Mouse (Mus musculus) kidney, postnatal 10 days (tissue): ENCODE measurements around the gene Ap1ar.

Experiments used
- DNase-seq: peaks from one replicate; pipeline ENCODE4 v3.0.0; 2021; ENCODE audit warnings: mixed read lengths

Gene Ap1ar

GRCm38 (mm10) chr3:127837972-127838644 lies 785 bp upstream of the Ap1ar start:
- no peak for DNase-seq

GRCm38 (mm10) chr3:127836798-127837153 lies 547 bp downstream of the Ap1ar start:
- no peak for DNase-seq

- DNase-seq: no peak
These were observed 1.7 kb downstream of the Ap1ar start for GRCm38 (mm10) chr3:127835594-127835993.

- no peak for DNase-seq
These were observed 3.3 kb downstream of the Ap1ar start for GRCm38 (mm10) chr3:127834040-127834439.

- no peak for DNase-seq
These were observed 6.2 kb downstream of the Ap1ar start for GRCm38 (mm10) chr3:127831079-127831478.

GRCm38 (mm10) chr3:127830183-127830582 lies 7.1 kb downstream of the Ap1ar start:
- DNase-seq: no peak

GRCm38 (mm10) chr3:127827123-127827522 lies 10.2 kb downstream of the Ap1ar start:
- DNase-seq: peak; percentile 73

- peak; percentile 25 for DNase-seq
These were observed 10.8 kb downstream of the Ap1ar start for GRCm38 (mm10) chr3:127826503-127826902.

- no peak for DNase-seq
These were observed 13.1 kb downstream of the Ap1ar start for GRCm38 (mm10) chr3:127823886-127824863.

- no peak for DNase-seq
These were observed 16.1 kb downstream of the Ap1ar start for GRCm38 (mm10) chr3:127821209-127821608.

GRCm38 (mm10) chr3:127820400-127820799 lies 16.9 kb downstream of the Ap1ar start:
- no peak for DNase-seq

GRCm38 (mm10) chr3:127818694-127819663 lies 18.3 kb downstream of the Ap1ar start:
- DNase-seq: peak; percentile 49

- DNase-seq: no peak
These were observed 20.1 kb downstream of the Ap1ar start for GRCm38 (mm10) chr3:127817120-127817683.

GRCm38 (mm10) chr3:127809103-127809502 lies 28.2 kb downstream of the Ap1ar start:
- no peak for DNase-seq

GRCm38 (mm10) chr3:127807846-127808245 lies 29.5 kb downstream of the Ap1ar start:
- DNase-seq: no peak

GRCm38 (mm10) chr3:127805991-127806390 lies 31.3 kb downstream of the Ap1ar start:
- no peak for DNase-seq

- DNase-seq: no peak
These were observed 32.3 kb downstream of the Ap1ar start for GRCm38 (mm10) chr3:127805071-127805470.

GRCm38 (mm10) chr3:127804439-127804838 lies 32.9 kb downstream of the Ap1ar start:
- DNase-seq: no peak

GRCm38 (mm10) chr3:127802814-127803213 lies 34.5 kb downstream of the Ap1ar start:
- no peak for DNase-seq

- no peak for DNase-seq
These were observed 36.2 kb downstream of the Ap1ar start for GRCm38 (mm10) chr3:127801162-127801561.

GRCm38 (mm10) chr3:127796271-127796670 lies 41.1 kb downstream of the Ap1ar start:
- no peak for DNase-seq

- DNase-seq: no peak
These were observed 41.6 kb downstream of the Ap1ar start for GRCm38 (mm10) chr3:127795762-127796161.
